Mouse (Mus musculus): ENCODE data around the gene Ppfibp1. TPM values are rescaled to one million over a fixed set of nuclear protein-coding genes. Genes with fewer than 3 reads are reported as not detected.

The Ppfibp1 gene
- total and polyA plus RNA-seq, 3 experiments, result 15.4 to 128 (median 102) TPM

DNA sequence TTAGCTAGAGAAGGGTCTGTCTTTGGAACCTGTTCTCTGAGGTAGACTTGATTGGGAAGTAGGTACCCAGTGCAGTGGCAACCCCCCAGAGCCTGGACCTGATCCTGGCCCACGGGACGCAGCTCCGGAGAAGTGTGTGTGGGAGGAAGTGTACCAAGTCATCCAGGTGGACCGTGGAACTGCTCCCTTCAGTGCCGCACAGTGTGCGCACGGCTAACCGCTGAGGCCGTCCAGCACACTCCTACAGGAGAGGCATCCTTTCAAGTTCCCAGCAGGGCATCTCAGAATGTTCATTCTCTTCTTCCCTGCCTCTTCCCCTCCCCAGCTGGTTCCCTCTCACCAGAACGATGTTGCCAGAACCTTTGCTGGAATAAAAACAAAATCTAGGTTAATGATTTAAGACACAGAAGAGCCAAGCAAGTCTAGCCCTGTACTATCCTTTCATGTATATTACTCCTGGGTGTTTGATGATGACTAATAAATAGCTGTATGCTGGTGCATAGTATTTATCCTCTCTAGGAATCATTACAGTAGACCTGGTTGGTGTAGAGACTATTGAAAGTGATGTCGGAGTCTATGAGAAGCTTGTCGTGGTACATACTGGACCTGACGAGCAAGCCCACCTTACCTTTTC lies 77.0 kb downstream of the Ppfibp1 start:
- DNase-seq, result no peak
- TF ChIP-seq POLR2A (IDR thresholded peaks at IDR 0.05; ENCODE audit: insufficient read depth, low read depth, low read length) (no peak), CTCF (IDR thresholded peaks at IDR 0.05) (no peak), EP300 (IDR thresholded peaks at IDR 0.05; ENCODE audit: insufficient read depth, low read depth, low read length) (no peak)
- H3K4me3 ChIP-seq, result no peak overlapping the region
- no peak overlapping the region for H3K27ac ChIP-seq
- H3K9ac ChIP-seq (ENCODE audit: low read depth, low read length), result no peak overlapping the region
- intact Hi-C loops (cut with DNase I), result no loop called here
- whole genome bisulfite sequencing, result 92% methylated on average over 13 of the region's 13 CpGs
- H3K79me2 ChIP-seq (replicated peaks; ENCODE audit: control insufficient read depth, insufficient read depth, low read length), result no peaks in the 10 kb centered on the region
- no peaks in the 10 kb centered on the region for H3K27me3 ChIP-seq (ENCODE audit: control insufficient read depth, insufficient read depth, low read length)
- peaks cover 4% of the 10 kb centered on the region for H3K4me1 ChIP-seq (ENCODE audit: control insufficient read depth, insufficient read depth, low read length)
- H3K36me3 ChIP-seq (ENCODE audit: control insufficient read depth, insufficient read depth, low read length), result no peaks in the 10 kb centered on the region

DNA sequence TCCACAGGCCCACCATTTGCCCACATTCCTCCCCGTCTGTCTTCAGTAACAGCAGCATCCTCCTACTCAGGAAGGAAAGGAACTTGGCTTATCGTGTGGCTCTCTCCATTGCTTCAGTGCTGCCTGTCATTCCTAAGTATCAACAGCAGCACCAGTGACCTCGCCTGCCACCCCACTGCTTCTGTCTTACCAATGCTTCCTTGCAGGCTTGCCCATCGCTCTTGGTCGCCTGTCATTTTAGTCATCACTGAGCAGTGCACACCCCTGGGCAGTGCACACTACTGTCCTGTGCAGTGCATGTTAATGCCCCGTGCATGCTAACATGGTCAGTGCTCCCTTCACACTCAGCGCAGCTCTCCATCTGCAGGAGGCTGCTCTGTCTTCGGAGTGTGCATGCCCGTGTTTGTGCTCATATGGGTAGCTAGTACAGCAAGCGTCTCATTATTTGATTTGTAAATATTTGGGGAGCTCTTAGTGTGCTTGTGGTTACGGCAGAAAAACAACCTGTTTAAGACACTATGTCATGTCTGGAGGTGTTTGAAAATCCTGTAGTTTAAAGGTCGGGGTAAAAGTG lies 78.2 kb downstream of the Ppfibp1 start:
- no peak for DNase-seq
- 72% methylated on average over 12 of the region's 12 CpGs for WGBS
- TF ChIP-seq POLR2A (IDR thresholded peaks at IDR 0.05; ENCODE audit: insufficient read depth, low read depth, low read length), result no peak
- Histone ChIP-seq H3K36me3 (ENCODE audit: control insufficient read depth, insufficient read depth, low read length) (no peaks in the 10 kb centered on the region), H3K4me3 (no peak overlapping the region), H3K9ac (ENCODE audit: low read depth, low read length) (no peak overlapping the region), H3K79me2 (replicated peaks; ENCODE audit: control insufficient read depth, insufficient read depth, low read length) (no peaks in the 10 kb centered on the region), H3K27me3 (ENCODE audit: control insufficient read depth, insufficient read depth, low read length) (no peaks in the 10 kb centered on the region), H3K27ac (no peak overlapping the region), H3K4me1 (ENCODE audit: control insufficient read depth, insufficient read depth, low read length) (no peaks in the 10 kb centered on the region)
- intact Hi-C loops (cut with DNase I), result no loop called here

DNA sequence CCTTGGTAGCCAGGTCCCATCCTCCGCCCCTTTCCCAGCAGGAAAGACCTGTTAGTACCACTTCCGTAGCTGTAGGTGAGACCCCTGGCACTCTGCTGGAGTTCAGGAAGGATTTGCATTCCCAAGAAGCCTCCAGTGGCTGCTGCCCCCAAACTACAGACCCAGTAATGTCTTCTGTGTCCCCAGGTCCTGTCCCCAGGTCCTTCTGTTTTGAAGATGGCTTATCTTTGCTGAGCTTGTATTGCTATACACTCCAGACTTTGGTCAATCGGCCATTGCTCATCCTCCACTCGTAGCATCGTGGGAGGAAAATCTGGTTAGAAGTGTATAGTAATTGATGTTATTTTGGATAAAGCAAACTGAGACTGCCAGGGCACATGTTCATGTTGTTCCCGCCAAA lies 79.5 kb downstream of the Ppfibp1 start:
- no peak overlapping the region for H3K9ac ChIP-seq (ENCODE audit: low read depth, low read length)
- WGBS, result 78% methylated on average over 6 of the region's 6 CpGs
- H3K36me3 ChIP-seq (ENCODE audit: control insufficient read depth, insufficient read depth, low read length), result no peaks in the 10 kb centered on the region
- TF ChIP-seq EP300 (IDR thresholded peaks at IDR 0.05; ENCODE audit: insufficient read depth, low read depth, low read length) (no peak), CTCF (IDR thresholded peaks at IDR 0.05) (no peak), POLR2A (IDR thresholded peaks at IDR 0.05; ENCODE audit: insufficient read depth, low read depth, low read length) (no peak)
- intact Hi-C loops (cut with DNase I), result no loop called here
- no peaks in the 10 kb centered on the region for H3K79me2 ChIP-seq (replicated peaks; ENCODE audit: control insufficient read depth, insufficient read depth, low read length)
- no peaks in the 10 kb centered on the region for H3K4me1 ChIP-seq (ENCODE audit: control insufficient read depth, insufficient read depth, low read length)
- no peak overlapping the region for H3K27ac ChIP-seq
- no peak overlapping the region for H3K4me3 ChIP-seq
- H3K27me3 ChIP-seq (ENCODE audit: control insufficient read depth, insufficient read depth, low read length), result no peaks in the 10 kb centered on the region
- DNase-seq, result no peak

DNA sequence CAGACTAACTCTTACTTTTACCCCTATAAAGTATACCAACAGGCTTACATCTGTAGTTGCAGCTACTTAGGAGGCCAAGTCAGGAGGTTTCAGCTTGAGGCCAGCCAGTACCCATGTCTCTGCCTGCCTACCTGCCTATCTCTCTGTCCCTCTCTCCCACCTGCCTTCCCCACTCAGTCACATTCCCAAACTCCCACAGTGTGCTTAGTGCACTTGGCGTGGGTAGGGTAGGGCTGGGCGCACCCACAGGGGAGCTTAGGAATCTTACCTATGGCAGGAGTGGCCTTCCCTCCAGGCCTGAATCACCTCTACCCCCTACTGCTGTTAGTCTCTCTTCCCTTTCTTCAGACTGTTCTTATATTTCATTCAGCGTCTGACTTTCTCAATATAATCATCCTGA lies 82.5 kb downstream of the Ppfibp1 start:
- 0 out of 2 replicates have a peak, but pooled peaks cover 1% of the 10 kb centered on the region for H3K4me1 ChIP-seq (ENCODE audit: control insufficient read depth, insufficient read depth, low read length)
- H3K4me3 ChIP-seq, result no peak overlapping the region
- DNase-seq, result no peak
- H3K9ac ChIP-seq (ENCODE audit: low read depth, low read length), result no peak overlapping the region
- no peak for TF ChIP-seq POLR2A (IDR thresholded peaks at IDR 0.05; ENCODE audit: insufficient read depth, low read depth, low read length)
- no peak for TF ChIP-seq EP300 (IDR thresholded peaks at IDR 0.05; ENCODE audit: insufficient read depth, low read depth, low read length)
- TF ChIP-seq CTCF (IDR thresholded peaks at IDR 0.05), result no peak
- no peak overlapping the region for H3K27ac ChIP-seq
- H3K27me3 ChIP-seq (ENCODE audit: control insufficient read depth, insufficient read depth, low read length), result no peaks in the 10 kb centered on the region
- intact Hi-C loops (cut with DNase I), result no loop called here
- H3K79me2 ChIP-seq (replicated peaks; ENCODE audit: control insufficient read depth, insufficient read depth, low read length), result no peaks in the 10 kb centered on the region
- no peaks in the 10 kb centered on the region for H3K36me3 ChIP-seq (ENCODE audit: control insufficient read depth, insufficient read depth, low read length)
- 87% methylated on average over 3 of the region's 3 CpGs for WGBS

DNA sequence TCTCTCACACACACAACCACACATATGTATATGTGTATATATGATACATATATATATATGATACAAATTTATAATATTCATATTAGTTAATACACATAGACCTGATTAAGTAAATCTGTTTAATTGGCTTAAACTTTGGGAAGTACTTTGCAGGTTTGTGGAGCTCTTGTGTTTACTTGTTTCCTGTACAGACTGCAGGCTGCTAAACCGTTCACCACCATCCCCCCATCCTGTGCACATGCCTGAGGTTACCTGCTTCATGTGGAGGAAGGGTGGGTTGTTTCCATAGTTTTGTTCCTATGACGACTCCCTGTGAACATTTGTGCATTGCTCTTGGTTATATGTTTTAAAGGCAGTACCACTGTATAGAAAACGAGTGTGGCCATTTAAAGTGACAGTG lies 83.1 kb downstream of the Ppfibp1 start:
- no peaks in the 10 kb centered on the region for H3K27me3 ChIP-seq (ENCODE audit: control insufficient read depth, insufficient read depth, low read length)
- no peak for DNase-seq
- WGBS, result 52% methylated on average over 3 of the region's 3 CpGs
- 0 out of 2 replicates have a peak, but pooled peaks cover 1% of the 10 kb centered on the region for H3K4me1 ChIP-seq (ENCODE audit: control insufficient read depth, insufficient read depth, low read length)
- no peak overlapping the region for H3K9ac ChIP-seq (ENCODE audit: low read depth, low read length)
- no peak overlapping the region for H3K27ac ChIP-seq
- intact Hi-C loops (cut with DNase I), result no loop called here
- H3K4me3 ChIP-seq, result no peak overlapping the region
- TF ChIP-seq CTCF (IDR thresholded peaks at IDR 0.05) (no peak), POLR2A (IDR thresholded peaks at IDR 0.05; ENCODE audit: insufficient read depth, low read depth, low read length) (no peak), EP300 (IDR thresholded peaks at IDR 0.05; ENCODE audit: insufficient read depth, low read depth, low read length) (no peak)
- H3K79me2 ChIP-seq (replicated peaks; ENCODE audit: control insufficient read depth, insufficient read depth, low read length), result no peaks in the 10 kb centered on the region
- no peaks in the 10 kb centered on the region for H3K36me3 ChIP-seq (ENCODE audit: control insufficient read depth, insufficient read depth, low read length)

DNA sequence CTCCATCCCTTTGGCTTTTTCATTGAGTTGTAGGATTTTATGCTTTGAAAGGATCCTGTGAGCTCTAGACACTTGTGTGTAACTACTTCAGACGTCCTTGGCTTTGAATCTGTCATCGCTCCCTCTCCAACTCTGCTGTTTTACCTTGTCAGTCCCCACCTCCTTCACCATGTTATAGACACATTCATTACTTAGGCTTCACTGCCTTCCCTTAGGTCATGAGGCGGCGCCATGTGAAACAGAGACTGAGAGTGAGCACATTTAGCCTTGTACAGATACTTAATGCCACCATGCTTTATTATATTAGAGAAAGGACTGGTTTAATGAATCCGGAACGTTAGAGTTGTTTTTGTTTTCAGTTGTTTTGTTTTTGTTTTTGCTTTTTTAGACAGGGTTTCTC lies 83.7 kb downstream of the Ppfibp1 start:
- intact Hi-C loops (cut with DNase I), result no loop called here
- Histone ChIP-seq H3K36me3 (ENCODE audit: control insufficient read depth, insufficient read depth, low read length) (no peaks in the 10 kb centered on the region), H3K27me3 (ENCODE audit: control insufficient read depth, insufficient read depth, low read length) (no peaks in the 10 kb centered on the region), H3K9ac (ENCODE audit: low read depth, low read length) (no peak overlapping the region), H3K79me2 (replicated peaks; ENCODE audit: control insufficient read depth, insufficient read depth, low read length) (no peaks in the 10 kb centered on the region), H3K4me3 (no peak overlapping the region), H3K4me1 (ENCODE audit: control insufficient read depth, insufficient read depth, low read length) (0 out of 2 replicates have a peak, but pooled peaks cover 1% of the 10 kb centered on the region), H3K27ac (no peak overlapping the region)
- DNase-seq, result no peak
- WGBS, result 83% methylated on average over 6 of the region's 6 CpGs
- TF ChIP-seq CTCF (IDR thresholded peaks at IDR 0.05) (no peak), EP300 (IDR thresholded peaks at IDR 0.05; ENCODE audit: insufficient read depth, low read depth, low read length) (no peak), POLR2A (IDR thresholded peaks at IDR 0.05; ENCODE audit: insufficient read depth, low read depth, low read length) (no peak)

Measured in heart, adult 2 months (tissue).